Mouse (Mus musculus): Measurements from ENCODE around the gene Frmd4a. TPM values are rescaled to one million over a fixed set of nuclear protein-coding genes. Genes with fewer than 3 reads are reported as not detected.
A peak's percentile ranks its signal among the peaks of the same experiment; 100 is the strongest.

Gene Frmd4a
- total and polyA plus RNA-seq, 2 experiments from 2014 or later = 11.9 to 44.1 TPM

DNA sequence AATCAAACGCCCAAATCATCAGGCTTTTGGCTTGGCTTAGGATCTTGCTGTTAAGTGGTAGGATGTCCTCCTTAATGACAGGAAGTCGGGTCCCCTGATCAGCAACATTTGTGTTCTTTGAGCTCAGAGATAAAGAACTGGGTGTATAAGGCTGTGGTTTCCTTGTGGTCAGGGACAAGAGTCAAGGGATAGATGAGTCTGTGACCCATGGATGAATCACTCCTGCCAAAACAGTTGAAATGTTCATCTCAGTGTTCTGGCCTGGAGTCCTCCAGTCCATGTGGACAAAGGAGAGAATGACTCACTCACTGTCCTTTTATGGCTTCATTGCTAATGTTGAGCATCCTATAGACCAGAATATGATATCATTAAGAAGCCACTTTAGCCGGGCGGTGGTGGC, 300.6 kb downstream of the Frmd4a start:
- TF ChIP-seq EP300 (IDR thresholded peaks at IDR 0.05; ENCODE audit: low read depth) = no peak
- no peak for TF ChIP-seq CTCF (IDR thresholded peaks at IDR 0.05; ENCODE audit: low read depth)
- Histone ChIP-seq H3K4me2 (ENCODE audit: low read depth, low read length) (no peak overlapping the region), H3K27ac (ENCODE audit: low read depth) (0 out of 2 replicates have a peak overlapping the region, but pooled peaks have one; percentile 18), H3K4me3 (ENCODE audit: low read depth, low read length) (no peak overlapping the region), H3K4me1 (ENCODE audit: control insufficient read depth, insufficient read depth) (no peaks in the 10 kb centered on the region), H3K36me3 (replicated peaks; ENCODE audit: control insufficient read depth, insufficient read depth, low read length) (no peaks in the 10 kb centered on the region), H3K9me3 (replicated peaks; ENCODE audit: control insufficient read depth, low read length) (no peaks in the 10 kb centered on the region), H3K9ac (replicated peaks; ENCODE audit: low read depth, low read length) (no peak overlapping the region), H3K27me3 (ENCODE audit: control insufficient read depth, insufficient read depth, low read length) (no peaks in the 10 kb centered on the region)
- peak; percentile 55 for ATAC-seq (ENCODE audit: insufficient read depth, low read depth)
- no peak for DNase-seq (ENCODE audit: low spot score)
- 51% methylated on average over 4 of the region's 4 CpGs for WGBS

DNA sequence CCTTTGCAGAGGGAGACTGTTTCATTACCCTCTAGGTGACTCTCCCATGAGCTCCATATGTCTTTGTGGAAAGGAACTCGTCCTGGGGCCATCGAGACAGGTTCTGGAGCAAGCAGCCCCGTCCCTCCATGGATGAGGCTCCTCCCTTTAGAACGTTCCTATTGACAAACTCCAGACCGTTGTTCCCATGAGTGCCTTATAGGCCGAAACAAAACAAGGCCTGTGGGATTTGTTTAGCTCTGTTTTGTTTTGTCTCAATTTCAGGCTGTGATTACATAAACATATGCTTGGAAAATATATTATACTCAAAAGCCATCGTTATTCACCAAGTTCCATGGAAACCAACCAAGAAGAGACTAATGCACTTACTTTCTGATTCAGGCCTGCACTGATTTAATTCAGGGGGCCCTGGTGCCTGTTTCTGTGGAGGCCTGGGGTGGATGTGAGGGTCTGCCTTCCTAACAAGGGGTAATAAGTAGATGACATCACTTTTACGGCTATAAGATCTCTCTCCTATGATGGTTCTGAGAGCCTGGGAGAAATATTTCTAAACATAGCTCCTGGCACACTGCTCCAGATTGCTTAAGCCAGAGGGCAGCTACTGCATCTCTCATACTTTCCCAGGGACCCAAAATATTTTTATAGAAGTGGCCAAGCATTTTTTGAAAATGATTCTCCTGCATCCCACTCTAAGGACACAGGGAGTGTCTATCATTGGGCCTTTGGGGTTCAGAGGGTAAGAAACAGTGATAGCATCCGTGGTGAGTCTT, 308.9 kb downstream of the Frmd4a start:
- peak overlapping the region; percentile 24; the same call in 1 of the 2 replicates for H3K4me2 ChIP-seq (ENCODE audit: low read depth, low read length)
- TF ChIP-seq EP300 (IDR thresholded peaks at IDR 0.05; ENCODE audit: low read depth) (no peak), CTCF (IDR thresholded peaks at IDR 0.05; ENCODE audit: low read depth) (no peak)
- H3K27me3 ChIP-seq (ENCODE audit: control insufficient read depth, insufficient read depth, low read length) = no peaks in the 10 kb centered on the region
- no peaks in the 10 kb centered on the region for H3K36me3 ChIP-seq (replicated peaks; ENCODE audit: control insufficient read depth, insufficient read depth, low read length)
- H3K9me3 ChIP-seq (replicated peaks; ENCODE audit: control insufficient read depth, low read length) = no peaks in the 10 kb centered on the region
- no peak overlapping the region for H3K4me3 ChIP-seq (ENCODE audit: low read depth, low read length)
- peak overlapping the region; percentile 78 for H3K27ac ChIP-seq (ENCODE audit: low read depth)
- peaks cover 33% of the 10 kb centered on the region for H3K4me1 ChIP-seq (ENCODE audit: control insufficient read depth, insufficient read depth)
- DNase-seq (ENCODE audit: low spot score) (peak; percentile 62), ATAC-seq (ENCODE audit: insufficient read depth, low read depth) (peak; percentile 62; the same call in 1 of the 2 replicates)
- 33% methylated on average over 9 of the region's 9 CpGs for WGBS
- H3K9ac ChIP-seq (replicated peaks; ENCODE audit: low read depth, low read length) = no peak overlapping the region

DNA sequence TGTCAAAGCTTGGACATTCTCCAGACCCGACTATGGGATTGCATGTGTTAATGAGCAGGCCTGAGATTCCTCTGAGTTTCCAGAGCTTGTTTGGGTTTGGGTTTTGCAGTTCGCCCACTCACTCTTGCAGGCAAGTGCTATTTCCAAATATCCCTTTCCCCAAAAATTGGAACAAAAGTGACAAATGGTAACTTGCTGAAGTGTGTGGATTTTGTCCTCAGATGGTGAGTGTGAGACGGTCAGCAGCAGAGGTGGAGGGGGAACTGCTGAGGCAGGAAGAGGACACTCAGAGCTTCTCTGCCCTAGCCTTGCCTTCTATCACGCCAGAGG, 309.5 kb downstream of the Frmd4a start:
- DNase-seq (ENCODE audit: low spot score) = no peak
- Histone ChIP-seq H3K27ac (ENCODE audit: low read depth) (peak overlapping the region; percentile 78), H3K36me3 (replicated peaks; ENCODE audit: control insufficient read depth, insufficient read depth, low read length) (no peaks in the 10 kb centered on the region), H3K27me3 (ENCODE audit: control insufficient read depth, insufficient read depth, low read length) (no peaks in the 10 kb centered on the region), H3K4me1 (ENCODE audit: control insufficient read depth, insufficient read depth) (peaks cover 33% of the 10 kb centered on the region), H3K9ac (replicated peaks; ENCODE audit: low read depth, low read length) (no peak overlapping the region), H3K9me3 (replicated peaks; ENCODE audit: control insufficient read depth, low read length) (no peaks in the 10 kb centered on the region), H3K4me2 (ENCODE audit: low read depth, low read length) (no peak overlapping the region), H3K4me3 (ENCODE audit: low read depth, low read length) (no peak overlapping the region)
- no peak for TF ChIP-seq CTCF (IDR thresholded peaks at IDR 0.05; ENCODE audit: low read depth)
- TF ChIP-seq EP300 (IDR thresholded peaks at IDR 0.05; ENCODE audit: low read depth) = no peak
- ATAC-seq (ENCODE audit: insufficient read depth, low read depth) = no peak; the same call in 1 of the 2 replicates
- WGBS = 36% methylated on average over 4 of the region's 4 CpGs

DNA sequence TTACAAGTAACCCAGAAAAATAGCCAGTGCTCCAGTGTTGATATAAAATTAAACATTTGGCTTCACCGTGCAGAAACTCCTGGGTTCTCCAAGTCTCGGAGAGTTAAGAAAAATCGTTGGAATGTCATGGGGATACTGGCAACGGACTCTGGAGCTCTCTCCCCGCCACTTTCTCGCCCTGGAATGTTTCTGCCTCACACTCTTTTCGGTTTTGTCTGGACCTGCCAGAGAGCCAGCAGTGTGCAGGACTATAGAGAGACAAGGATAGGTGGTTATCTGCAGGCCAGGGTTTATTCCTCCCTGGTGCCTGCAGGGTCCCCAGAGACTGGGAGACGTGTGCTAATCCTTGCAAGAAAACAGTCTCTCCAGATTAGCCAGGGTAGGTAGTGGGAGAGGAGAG, 314.9 kb downstream of the Frmd4a start:
- Histone ChIP-seq H3K27me3 (ENCODE audit: control insufficient read depth, insufficient read depth, low read length) (no peaks in the 10 kb centered on the region), H3K36me3 (replicated peaks; ENCODE audit: control insufficient read depth, insufficient read depth, low read length) (no peaks in the 10 kb centered on the region), H3K9ac (replicated peaks; ENCODE audit: low read depth, low read length) (no peak overlapping the region), H3K4me2 (ENCODE audit: low read depth, low read length) (no peak overlapping the region), H3K4me1 (ENCODE audit: control insufficient read depth, insufficient read depth) (peaks cover 37% of the 10 kb centered on the region), H3K9me3 (replicated peaks; ENCODE audit: control insufficient read depth, low read length) (no peaks in the 10 kb centered on the region), H3K27ac (ENCODE audit: low read depth) (no peak overlapping the region), H3K4me3 (ENCODE audit: low read depth, low read length) (no peak overlapping the region)
- 41% methylated on average over 8 of the region's 8 CpGs for WGBS
- TF ChIP-seq EP300 (IDR thresholded peaks at IDR 0.05; ENCODE audit: low read depth) (no peak), CTCF (IDR thresholded peaks at IDR 0.05; ENCODE audit: low read depth) (no peak)
- DNase-seq (ENCODE audit: low spot score) = no peak
- ATAC-seq (ENCODE audit: insufficient read depth, low read depth) = no peak

DNA sequence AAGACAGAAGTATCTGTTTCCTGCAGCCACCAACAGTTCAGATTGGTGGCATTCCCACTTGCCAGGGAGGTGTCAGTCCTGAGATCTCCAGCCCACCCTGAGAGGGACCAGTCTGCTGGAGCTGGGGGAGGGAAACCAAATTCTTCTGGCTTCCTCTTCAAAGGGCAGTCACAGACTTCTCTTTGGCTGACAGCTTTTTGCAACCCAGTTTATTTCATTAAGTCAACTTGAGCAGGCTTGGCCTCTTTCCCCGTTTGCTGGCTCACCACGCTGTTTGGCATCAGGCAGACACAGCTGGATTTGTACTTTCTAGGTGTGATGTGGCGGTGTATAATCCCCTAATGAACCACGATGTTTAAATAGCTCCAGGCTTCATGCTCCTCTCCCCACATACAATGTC, 316.7 kb downstream of the Frmd4a start:
- Histone ChIP-seq H3K27me3 (ENCODE audit: control insufficient read depth, insufficient read depth, low read length) (no peaks in the 10 kb centered on the region), H3K27ac (ENCODE audit: low read depth) (no peak overlapping the region), H3K4me2 (ENCODE audit: low read depth, low read length) (no peak overlapping the region), H3K36me3 (replicated peaks; ENCODE audit: control insufficient read depth, insufficient read depth, low read length) (no peaks in the 10 kb centered on the region), H3K4me1 (ENCODE audit: control insufficient read depth, insufficient read depth) (peaks cover 39% of the 10 kb centered on the region), H3K9me3 (replicated peaks; ENCODE audit: control insufficient read depth, low read length) (no peaks in the 10 kb centered on the region), H3K4me3 (ENCODE audit: low read depth, low read length) (no peak overlapping the region), H3K9ac (replicated peaks; ENCODE audit: low read depth, low read length) (no peak overlapping the region)
- no peak for TF ChIP-seq EP300 (IDR thresholded peaks at IDR 0.05; ENCODE audit: low read depth)
- TF ChIP-seq CTCF (IDR thresholded peaks at IDR 0.05; ENCODE audit: low read depth) = no peak
- 9% methylated on average over 4 of the region's 4 CpGs for WGBS
- DNase-seq (ENCODE audit: low spot score) = peak; percentile 41
- no peak for ATAC-seq (ENCODE audit: insufficient read depth, low read depth)

DNA sequence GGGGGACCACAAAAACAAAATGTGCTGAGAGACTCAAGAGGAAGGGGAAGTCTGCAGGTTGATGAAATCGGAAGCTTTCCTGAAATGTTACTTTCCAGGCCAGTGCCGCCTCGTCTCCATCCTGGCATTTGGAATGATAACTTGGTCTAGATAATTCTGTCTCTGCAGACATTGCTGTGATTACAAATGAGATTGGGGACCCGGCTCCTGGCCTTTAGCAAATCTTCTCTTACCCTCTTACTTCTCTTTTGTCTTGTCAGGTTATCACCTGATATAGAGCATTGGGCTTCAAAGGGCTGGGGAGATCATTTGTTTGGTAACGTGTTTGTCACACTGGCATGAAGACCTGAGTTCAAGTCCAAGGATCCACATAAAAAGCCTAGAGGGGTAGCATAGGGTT, 317.4 kb downstream of the Frmd4a start:
- H3K27ac ChIP-seq (ENCODE audit: low read depth) = no peak overlapping the region
- H3K4me1 ChIP-seq (ENCODE audit: control insufficient read depth, insufficient read depth) = peaks cover 36% of the 10 kb centered on the region
- H3K9me3 ChIP-seq (replicated peaks; ENCODE audit: control insufficient read depth, low read length) = no peaks in the 10 kb centered on the region
- ATAC-seq (ENCODE audit: insufficient read depth, low read depth) = no peak
- no peak for DNase-seq (ENCODE audit: low spot score)
- no peak overlapping the region for H3K4me3 ChIP-seq (ENCODE audit: low read depth, low read length)
- TF ChIP-seq CTCF (IDR thresholded peaks at IDR 0.05; ENCODE audit: low read depth) (no peak), EP300 (IDR thresholded peaks at IDR 0.05; ENCODE audit: low read depth) (no peak)
- WGBS = 67% methylated on average over 5 of the region's 5 CpGs
- no peaks in the 10 kb centered on the region for H3K27me3 ChIP-seq (ENCODE audit: control insufficient read depth, insufficient read depth, low read length)
- no peaks in the 10 kb centered on the region for H3K36me3 ChIP-seq (replicated peaks; ENCODE audit: control insufficient read depth, insufficient read depth, low read length)
- H3K9ac ChIP-seq (replicated peaks; ENCODE audit: low read depth, low read length) = no peak overlapping the region
- no peak overlapping the region for H3K4me2 ChIP-seq (ENCODE audit: low read depth, low read length)

Measured in heart, postnatal 0 days (tissue).